Mouse (Mus musculus) left cerebral cortex, postnatal 14 days (tissue): ENCODE measurements around the gene Prcd. TPM values are rescaled to one million over a fixed set of nuclear protein-coding genes. Genes with fewer than 3 reads are reported as not detected.

Experiments used
- DNase-seq, 2 experiments: peaks; one replicate each; pipeline ENCODE4 v3.0.0; 2021 to 2022; ENCODE audit warnings: low spot score in 2 of 2, mixed read lengths in 1 of 2
- intact Hi-C: fragments of 180-260 bp; cut with DNase I; formaldehyde crosslinking; loops from one replicate; pipeline ENCODE4 v1.15.1; 2025
- total RNA-seq, 2 experiments: library from RNA; stranded (reverse); gene quantifications; 2 replicates each; pipeline ENCODE4 v1.2.3; 2021

Prcd gene
- total RNA-seq, 2 experiments from 2014 or later: 2.8 to 3.0 TPM

DNA sequence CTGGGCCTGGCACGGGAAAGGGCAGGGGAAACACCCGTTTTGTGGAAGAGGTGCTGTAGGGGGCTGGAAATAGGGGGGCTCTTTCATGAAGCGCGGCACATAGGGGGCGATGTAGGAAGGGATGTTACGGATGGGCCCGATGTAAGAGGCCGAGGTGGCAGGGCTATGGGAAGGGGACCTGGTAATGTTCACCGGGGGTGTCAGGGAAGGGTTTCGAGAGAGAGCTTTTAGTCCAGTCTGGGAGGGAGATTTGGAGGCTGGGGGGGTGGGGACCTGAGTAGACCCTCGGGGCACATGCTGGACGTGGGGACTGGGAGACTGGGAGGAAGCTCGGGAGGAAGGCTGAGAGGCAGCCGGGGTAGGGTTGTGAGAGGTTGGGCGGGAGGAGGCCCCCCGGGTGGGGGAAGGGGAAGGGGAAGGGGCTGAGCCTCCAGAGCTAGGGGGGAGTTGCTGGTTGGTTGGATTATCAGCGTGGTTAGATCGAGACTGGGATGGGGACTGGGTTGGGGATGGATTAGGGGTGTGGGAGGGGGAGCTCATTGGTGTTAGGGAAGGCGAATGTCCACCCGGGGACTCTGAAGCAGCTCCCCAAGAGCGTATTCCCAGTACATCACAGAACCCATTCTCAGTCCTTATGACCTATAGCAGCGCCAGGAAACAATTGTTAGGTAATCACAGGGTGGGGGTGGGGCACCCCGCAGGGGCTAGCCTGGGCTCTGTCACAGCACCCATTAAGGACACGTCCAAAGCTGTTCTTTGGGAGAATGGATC is 27.2 kb downstream of the Prcd start:
- DNase-seq: no peak
- intact Hi-C loops: no loop called here

DNA sequence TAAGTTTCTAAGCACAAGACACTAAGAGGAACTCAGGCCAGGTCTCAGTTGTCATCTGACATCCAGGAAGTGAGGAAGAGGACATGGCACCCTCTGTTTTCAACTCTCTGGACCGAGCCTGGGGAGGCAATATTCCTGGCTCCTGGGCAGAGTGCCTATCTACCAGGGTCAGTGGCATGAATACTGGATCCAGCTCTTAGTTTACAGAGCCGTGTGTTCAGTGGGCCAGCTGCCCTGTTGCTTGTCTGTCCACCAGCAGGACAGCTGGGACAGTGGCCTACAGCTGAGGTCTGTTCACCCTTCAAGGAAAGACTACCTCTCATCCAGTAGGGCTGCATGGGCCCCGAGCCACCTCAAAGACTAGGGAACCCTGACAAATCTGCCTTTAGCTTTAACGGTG is 27.8 kb downstream of the Prcd start:
- no peak for DNase-seq
- intact Hi-C loops: no loop called here

DNA sequence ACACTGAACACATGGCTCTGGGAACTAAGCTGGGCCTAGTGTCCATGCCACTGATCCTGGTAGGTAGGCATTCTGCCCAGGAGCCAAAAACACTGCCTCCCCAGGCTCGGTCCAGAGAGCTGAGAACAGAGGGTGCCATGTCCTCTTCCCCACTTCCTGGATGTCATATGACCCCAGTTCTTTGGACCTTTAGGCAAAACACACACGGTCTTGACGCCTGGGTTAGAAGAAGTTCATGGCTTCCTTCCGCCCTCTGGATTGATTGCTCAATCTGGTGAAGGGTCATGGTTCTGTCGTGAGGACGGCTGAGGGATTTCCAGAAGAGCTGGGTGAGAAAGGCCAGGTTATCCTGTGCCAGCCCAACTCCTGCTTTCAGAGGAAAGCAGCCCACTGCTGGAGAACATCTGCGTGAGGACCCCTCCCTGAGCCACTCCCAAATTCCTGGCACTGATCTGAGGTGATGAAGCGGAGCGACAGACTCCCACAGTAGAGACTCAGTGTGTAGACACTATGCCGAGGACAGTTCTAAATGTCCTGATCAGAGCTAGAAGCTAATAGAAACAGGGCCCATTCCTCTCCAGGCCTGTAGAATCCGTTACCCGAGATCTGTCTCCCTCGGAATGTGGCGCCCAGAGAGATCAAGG is 29.3 kb downstream of the Prcd start:
- intact Hi-C loops: no loop called here
- DNase-seq: no peak

DNA sequence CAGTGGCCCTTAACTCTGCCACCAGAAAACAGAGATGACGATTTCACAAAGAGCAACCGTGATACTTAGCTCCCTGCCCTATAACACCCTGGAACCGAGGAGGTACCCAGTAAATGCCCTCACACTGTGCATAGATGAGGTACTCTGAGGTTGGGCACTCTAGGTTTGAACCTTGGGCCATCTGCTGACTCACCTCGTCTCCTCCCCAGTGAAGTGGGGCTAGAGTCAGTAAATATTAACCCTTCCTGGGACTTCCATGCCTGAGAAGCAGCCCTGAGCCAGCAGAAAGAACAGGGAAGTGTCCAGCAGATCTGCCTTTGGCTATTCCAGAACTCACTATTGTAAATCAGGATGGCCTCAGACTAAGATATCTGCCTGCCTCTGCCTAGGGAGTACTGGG is 30.4 kb downstream of the Prcd start:
- intact Hi-C loops: no loop called here
- DNase-seq: no peak

DNA sequence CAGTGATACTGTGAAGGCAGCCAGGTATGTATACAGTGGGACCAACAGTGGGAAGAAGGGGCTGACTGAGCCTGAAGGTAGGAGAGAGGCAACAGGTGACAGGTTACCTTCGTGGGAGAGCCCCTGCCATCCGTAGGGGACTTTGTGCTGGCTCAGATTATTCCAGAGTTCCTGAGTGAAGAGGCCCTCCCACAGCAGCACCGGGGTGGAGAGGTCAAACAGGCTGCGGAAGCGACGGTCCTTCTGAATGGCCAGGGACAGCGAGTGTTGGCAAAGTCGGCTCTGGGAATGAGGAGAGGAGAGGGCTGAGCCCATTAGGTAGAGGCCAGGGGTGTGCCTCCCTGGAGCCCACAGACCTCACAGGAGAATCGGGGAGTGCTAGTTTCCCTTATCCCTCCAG is 32.4 kb downstream of the Prcd start:
- DNase-seq: no peak
- intact Hi-C loops: no loop called here

DNA sequence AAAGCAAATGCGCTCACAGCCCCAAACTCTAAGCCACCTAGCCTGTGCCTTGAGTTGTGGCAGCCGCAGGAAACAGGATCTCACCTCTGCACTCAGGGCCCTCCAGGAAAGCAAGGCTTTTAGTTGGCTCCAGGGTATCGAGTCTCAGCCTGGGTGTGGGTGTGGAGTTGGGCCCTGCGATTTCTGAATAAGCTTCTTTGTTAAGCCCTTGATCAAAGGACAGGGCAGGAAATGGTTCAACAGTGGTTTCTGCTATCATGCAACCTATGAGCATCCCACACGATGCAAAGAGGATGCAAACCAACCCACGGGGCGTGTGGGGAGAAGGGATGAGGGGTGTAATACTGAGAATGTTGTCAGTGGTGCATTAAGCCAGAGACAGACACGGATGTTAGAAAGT is 34.6 kb downstream of the Prcd start:
- intact Hi-C loops: no loop called here
- DNase-seq: no peak

DNA sequence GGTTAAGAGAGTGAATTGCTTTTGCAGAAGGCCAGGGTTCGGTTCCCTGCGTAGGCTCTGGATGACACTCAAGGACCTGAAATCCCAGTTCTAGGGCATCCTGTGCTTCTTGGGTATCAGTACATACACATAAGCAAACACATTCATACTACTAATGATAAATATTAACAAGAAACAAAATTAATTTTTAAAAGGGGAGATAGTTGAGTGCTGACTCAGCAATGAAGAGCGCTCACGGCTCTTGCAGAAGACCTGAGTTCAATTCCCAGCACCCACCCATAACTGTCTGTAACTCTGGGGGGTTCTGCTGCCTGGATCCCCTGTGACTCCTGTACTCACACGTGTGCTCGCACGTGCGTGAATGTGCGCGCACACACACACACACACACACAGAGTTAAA is 36.3 kb downstream of the Prcd start:
- DNase-seq: no peak
- intact Hi-C loops: no loop called here

DNA sequence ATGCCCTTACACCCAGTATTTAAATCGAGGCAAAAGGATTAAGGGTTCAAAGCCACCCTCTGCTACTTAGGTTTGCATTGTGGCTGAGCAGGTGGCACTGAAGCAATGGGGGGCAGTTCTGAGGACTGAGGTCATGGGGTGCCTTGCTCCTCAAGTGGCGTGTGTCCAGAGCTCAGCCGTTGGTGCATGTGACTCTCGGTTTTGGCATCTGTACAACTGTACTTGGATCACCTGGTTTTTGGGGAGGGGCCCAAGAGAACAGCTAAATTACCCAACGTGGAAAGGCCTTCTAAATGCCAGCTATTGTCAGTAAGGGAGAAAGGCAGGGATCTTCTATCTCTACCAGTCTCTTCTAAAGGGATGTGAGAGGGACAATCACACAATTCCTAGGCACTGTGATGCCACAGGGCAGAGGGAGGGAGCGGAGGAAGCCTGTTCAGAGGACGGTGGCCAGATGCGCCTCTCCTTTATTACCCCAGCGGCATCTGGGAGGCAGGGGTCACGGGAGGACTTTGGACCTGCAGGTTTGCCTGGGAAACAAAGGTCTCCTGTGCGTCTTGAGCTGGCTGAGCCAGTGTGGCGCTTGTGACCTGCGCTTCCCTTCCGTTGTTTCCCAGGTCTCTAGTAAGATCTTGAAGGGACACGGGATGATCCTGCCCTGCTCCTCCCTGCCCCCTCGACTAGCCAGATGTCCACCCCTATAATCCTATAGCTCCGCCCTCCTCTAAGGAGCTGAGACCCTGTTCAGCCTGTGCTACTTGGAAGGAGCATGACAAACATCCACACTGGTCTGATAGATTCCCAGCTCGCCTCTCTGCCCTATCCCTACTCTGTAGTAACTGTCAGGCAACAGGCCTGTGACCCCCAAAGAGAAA is 37.6 kb downstream of the Prcd start:
- intact Hi-C loops: no loop called here
- no peak for DNase-seq

DNA sequence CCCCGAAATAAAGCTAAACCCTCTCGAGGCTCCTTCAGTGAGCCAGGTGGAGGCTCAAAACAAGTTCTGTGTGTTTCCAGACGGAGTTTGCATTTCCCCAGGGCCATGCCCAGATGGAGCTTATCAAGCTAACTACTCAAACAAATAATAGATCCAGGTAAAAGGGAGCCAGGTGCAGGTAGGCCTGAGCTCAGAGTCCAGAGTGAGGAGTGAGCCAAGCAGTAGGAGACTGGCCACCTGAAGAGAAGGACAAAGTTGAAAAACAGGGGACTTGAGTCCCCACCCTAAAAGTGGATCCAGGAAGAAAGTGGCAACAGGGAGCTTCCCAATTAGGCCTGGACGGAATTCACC is 40.5 kb downstream of the Prcd start:
- intact Hi-C loops: no loop called here

DNA sequence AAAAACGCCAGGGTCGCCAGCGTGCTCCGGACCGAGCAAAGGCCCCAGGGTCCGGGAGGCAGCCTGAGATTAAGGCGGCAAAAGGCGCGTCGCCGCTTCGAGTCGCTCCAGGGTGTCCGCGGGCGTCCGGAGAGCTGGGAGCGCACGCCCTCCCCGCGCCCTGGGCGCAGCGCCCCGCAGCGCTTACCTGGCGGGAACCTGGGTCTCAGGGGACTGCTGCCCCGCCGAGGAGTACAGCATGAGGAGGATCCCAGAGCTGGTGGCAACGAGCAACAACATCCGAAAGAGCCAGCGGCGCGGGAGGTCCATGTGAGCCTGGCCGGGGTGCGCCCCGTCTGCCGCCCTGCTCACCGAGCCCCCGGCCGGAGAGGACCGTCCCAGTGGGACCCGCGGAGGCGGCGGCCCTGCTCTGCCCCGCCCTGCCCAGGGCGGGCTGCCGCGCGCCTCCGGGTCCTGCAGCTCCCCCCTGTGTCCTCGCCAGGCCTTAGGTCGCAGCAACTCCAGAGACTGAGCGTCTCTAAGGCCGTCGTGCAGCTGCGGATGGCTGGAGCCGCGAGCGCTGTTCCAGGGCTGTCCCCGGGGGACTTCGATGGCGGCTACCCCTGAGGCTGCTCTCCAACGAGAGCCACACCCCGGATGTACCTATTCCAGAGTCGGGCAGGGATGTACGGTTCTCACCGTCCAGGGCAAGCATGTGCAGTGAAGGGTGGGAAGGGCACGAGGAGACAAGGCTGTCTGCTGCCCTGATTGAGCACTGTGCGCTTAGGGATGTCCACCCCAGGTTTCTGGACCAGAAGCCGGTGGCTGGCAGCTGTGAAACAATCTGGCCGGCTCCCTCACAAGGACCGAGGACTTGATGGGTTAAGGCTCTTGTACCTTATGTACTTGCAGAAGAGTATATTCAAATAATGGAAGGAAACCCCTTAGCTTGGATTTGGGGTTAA is 41.2 kb downstream of the Prcd start:
- DNase-seq: no peak
- intact Hi-C loops: no loop called here

More for the DNA sequence above, 40.5 kb downstream of the Prcd start:
- no peak for DNase-seq

DNA sequence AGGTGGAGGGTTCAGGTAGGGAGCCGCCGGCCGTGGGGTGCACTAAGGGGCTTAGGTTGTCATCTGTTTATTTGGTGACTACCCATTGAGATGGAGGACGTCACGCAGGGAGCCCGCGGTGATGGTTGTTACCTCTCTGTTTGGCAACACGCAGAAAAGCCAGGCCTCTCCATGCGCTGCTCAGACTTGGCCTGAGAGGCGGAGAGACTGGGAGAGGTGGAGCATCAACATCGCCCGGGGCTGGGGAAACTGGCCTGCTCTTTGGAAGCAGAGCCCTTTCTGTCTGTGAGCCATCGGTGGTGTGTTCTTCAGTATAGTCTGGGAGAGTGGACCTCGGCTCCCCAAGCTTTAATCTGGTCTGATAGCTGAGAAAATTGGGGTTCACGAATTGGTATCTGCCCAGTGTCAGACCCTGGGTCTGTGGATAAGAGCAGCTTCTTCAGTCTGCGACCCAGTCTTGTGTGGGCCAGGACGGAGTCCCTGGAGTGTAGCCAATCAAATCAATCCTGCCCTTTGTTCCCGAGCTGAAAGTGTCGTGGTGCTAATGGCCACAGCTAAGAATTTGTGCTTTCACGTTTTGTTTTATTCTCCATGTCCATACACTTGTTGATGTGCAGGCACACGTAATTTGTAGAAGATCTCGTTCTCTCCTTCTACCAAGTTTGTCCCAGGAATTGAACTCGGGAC is 42.0 kb downstream of the Prcd start:
- no peak for DNase-seq
- intact Hi-C loops: no loop called here

DNA sequence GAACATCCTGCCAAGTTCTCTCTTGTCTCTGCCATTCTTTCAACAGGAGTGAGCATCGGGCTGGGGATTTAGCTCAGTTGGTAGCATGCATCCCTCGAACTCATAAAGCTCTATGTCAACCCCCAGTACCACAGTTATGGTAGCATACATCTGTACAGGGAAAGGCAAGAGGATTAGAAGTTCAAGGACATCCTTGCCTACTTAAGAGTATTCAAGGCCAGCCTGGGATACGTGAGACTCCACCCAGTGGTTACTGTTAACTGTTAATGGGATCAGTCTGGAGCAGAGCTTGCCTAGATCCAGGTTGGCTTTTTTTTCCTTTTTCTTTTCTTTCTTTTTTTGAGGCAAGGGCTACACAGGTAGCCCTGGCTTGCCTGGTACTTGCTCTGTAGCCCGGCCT is 43.1 kb downstream of the Prcd start:
- intact Hi-C loops: no loop called here

DNA sequence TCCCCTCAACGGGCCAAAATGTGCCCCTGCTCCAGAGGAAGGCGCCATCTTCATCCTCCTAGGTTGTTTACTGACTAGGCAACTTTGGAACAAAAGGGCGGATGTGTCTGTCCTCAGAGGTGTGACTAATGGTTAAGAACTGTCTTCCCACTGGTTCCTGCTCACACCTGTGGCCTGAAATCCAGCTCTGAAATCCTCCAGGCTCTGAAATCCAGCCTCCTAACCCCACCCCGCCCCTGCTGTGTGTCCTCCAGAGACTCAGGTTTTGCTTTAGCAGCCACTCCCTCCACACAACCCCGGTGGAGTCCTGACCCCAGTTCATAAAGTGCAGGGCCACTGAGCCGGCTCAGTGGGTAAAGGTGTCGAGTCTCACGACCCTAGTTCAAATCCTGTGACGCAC is 44.2 kb downstream of the Prcd start:
- intact Hi-C loops: no loop called here
- no peak for DNase-seq

More for the DNA sequence above, 43.1 kb downstream of the Prcd start:
- DNase-seq: no peak

DNA sequence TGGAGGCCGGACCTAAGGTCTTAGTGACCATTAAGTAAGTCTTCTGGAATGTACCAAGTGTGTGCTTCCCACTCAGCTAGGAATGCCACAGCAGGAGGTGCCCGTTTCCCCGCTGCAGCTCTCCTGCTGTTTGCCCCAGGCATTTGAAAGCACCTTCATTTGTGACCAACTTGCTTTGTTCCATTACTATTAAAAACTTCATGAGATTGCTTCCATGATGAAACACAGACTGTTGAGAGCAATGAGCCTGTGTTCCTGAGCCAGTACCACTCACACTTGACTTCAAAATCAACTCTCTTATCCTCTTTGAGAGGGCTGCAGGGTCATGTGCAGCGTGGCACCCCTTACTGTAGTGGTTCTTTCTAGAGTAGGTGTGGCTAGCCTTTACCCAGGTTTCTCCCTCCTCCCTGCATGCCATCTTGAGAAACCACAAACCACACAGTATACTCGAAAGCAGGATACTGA is 48.1 kb downstream of the Prcd start:
- no peak for DNase-seq
- intact Hi-C loops: loop anchor here (10.0 kb wide), 1 partner anchor 73 kb away; the partner anchor contains the start of gene St6galnac1

DNA sequence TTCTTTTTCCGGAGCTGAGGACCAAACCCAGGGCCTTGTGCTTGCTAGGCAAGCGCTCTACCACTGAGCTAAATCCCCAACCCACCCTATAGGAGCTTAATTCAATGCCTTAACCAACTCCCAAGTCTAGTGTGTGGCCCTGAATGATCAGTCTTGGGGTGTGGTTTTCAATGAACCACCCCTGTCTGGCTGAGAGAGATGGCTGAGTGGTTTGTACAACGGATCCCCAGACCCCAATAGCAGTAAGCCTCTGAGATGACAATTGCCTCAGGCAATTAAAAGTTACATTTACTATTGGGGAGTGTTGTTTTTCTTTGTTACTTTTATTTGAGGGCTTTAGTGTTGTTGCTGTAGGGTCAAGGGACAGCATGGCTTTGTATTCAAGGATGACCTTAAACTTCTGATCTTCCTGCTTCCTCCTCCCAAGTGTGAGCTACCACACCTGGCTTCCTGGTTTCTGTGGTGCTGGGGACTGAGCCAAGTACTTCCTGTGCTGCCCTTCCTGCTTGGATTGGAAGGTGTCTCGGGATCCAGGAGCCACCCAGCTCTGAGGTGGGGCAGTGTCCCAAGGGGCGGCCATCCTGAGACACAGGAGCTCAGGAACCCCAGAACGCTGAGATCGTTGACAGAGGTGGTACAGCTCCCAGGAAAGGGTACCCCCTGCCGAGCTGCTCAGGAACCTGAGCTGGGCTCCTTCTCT is 51.2 kb downstream of the Prcd start:
- intact Hi-C loops: loop anchor here (10.0 kb wide), 1 partner anchor 70 kb away; the partner anchor contains the start of gene St6galnac1
- no peak for DNase-seq

DNA sequence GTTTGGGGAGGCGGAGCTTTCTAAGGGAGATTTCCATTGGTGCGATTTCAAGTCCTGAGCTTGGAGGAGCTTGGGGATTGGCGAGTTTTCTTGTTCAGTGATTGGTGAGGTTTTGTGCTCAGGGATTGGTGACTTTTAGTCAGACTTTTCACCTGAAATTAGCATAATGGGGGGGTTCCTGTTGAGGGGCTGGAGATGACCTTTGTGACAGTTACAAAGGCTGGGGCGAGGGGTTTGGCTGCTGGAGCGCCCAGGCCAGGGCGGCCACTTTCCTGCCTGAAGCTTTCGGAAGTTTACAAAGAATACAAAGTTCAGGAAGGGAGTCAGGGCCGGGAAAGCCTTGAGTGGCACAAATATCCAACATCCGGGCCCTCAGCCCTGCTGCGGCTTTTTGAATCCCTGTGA is 51.9 kb downstream of the Prcd start:
- no peak for DNase-seq
- intact Hi-C loops: loop anchor here (10.0 kb wide), 1 partner anchor 70 kb away; the partner anchor contains the start of gene St6galnac1

DNA sequence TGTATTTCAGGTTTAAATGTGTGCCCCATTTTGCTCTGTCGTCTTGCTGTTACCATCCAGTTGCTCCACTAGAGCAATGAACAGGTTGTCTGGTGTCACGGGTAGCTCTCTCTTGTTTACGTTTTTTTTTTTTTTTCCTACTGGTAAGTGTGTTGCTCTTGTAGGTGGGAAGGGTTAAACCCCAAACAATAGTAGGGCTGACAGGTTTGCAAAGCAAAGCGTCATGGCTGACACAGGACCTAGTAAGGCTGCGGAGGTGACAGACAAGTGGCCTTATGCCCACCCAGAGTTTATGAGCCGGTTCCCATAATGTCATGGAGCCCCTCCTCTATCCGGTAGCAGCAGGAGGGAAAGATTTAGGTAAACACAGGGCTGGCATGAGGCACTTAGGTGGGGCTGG is 53.0 kb downstream of the Prcd start:
- DNase-seq: no peak
- intact Hi-C loops: loop anchor here (10.0 kb wide), 1 partner anchor 68 kb away; the partner anchor contains the start of gene St6galnac1

DNA sequence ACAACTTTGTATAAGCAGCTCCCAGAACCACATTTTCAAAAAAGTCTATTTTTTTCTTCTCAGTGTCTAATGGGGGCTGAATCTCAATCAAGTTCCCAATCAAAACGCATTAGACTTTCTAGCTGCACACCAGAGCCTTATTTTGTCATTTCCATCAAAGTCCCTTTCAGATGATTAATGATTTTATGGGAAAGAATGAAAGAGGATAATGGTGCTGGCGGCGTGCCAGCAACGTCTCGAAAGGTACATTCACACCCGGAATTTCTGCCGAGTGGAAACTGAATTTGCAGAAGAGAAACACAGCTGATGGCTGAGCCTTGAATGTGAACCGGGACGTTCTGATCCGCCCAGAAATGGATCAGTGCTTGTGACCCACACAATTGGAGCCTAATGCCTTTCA is 56.8 kb downstream of the Prcd start:
- intact Hi-C loops: no loop called here

More for the DNA sequence above, 56.8 kb downstream of the Prcd start:
- DNase-seq: peak in 1 of 2 experiments; percentile 15
